12 mouse cellular contexts compared by ENCODE assay signal in genomic region chr3:98812653-98813052, GRCm38 (mm10). TPM values are rescaled to one million over a fixed set of nuclear protein-coding genes. Genes with fewer than 3 reads are reported as not detected.
"Had no signal": no experiment of that assay in that cellular context is flagged by ENCODE, and none has a peak within 500 bp of the region (broad histone marks: within the 10 kb centered on the region; RNA-seq: fewer than 3 reads in every experiment).

No protein-coding gene starts in this region.

RNA-seq across cellular contexts. Expression of gene Hsd3b6, which starts 1.6 kb away (rescaled TPM):
- polyA plus RNA-seq: gonadal fat pad, adult 2 months; heart, adult 2 months; inflammation-experienced regulatory T-cells, adult 6 months; intestine, postnatal 0 days; liver, adult 2 months had no signal

RNA-seq across cellular contexts. Expression of gene Hsd3b1, which starts 46.9 kb away (rescaled TPM):
- polyA plus RNA-seq: gonadal fat pad, adult 2 months; heart, embryonic 14.5 days; hindbrain, embryonic 14.5 days; hindbrain, embryonic 16.5 days; inflammation-experienced regulatory T-cells, adult 6 months; kidney, embryonic 14.5 days had no signal

RNA-seq across cellular contexts. Expression of gene Hsd3b3, which starts 49.7 kb away (rescaled TPM):
- polyA plus RNA-seq: gonadal fat pad, adult 2 months; heart, adult 2 months; heart, embryonic 14.5 days; hindbrain, embryonic 10.5 days; limb, embryonic 10.5 days; limb, embryonic 12.5 days had no signal
